Mouse (Mus musculus): ENCODE results near the gene Gm28053.

DNA sequence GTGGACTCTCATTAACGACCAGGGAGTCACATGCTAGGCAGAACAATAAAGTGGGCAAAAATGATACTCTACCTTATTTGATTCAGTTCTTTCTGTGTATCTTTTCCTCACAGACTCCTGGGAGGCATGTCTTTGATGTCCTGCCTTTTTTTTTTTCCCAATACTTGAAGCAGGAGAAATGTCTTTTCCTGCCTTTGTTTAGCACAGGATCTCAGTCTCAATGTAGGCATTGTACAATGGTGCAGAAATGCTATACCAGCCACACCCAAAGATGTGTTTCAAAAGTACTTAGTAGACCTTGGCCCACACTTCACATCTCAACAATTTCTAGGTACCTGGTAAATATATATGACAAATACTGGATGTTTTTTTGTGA, 20.9 kb upstream of the Gm28053 start:
- TF ChIP-seq GATA1 (IDR thresholded peaks at IDR 0.05; ENCODE audit: low read length) (no peak), TAL1 (IDR thresholded peaks at IDR 0.05; ENCODE audit: low read length) (no peak)

Data from erythroblast, embryonic 14.5 days (primary cell).